Mouse (Mus musculus) lung, adult 18-20 months (tissue): ENCODE results near the gene Clmp.

Source experiments
- DNase-seq, 2 experiments: peaks; one replicate each; pipeline ENCODE4 v3.0.0; 2022; ENCODE audit warnings: mixed read lengths in 2 of 2

Gene Clmp

DNA sequence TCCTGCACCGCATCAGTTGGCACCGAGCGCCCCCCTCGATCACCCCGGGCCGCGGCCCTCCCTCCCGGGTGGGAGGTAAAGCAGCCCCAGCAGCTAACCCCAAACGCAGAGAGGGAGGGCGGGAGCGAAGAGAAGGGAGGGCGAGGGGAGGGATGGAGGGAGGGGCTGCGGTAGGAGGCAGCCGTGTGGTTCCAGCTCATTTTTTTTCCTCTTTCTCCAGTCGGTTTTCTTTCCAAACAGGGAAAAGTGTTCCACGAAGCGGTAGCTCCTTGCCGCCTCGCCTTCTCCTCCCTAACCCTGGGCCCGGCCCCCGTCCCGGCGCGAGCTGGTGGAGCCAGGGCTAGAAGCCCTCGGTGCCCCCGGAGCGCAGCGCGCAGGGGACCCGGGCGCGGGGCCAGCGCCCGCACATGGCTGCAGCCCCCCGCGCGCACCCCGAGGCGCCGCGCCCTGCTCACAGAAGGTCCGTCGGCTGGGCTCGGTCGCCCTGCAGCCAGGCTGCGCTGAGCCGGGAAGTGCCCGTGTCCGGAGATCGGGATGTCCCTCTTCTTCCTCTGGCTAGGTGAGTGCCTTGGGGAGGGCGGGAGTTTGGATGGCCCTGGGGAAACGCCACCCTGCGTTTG lies at the start of gene Clmp:
Gene Clmp, plus strand, starts transcription at position 162 of the 620 bp plus-strand sequence.
- no peak for DNase-seq

DNA sequence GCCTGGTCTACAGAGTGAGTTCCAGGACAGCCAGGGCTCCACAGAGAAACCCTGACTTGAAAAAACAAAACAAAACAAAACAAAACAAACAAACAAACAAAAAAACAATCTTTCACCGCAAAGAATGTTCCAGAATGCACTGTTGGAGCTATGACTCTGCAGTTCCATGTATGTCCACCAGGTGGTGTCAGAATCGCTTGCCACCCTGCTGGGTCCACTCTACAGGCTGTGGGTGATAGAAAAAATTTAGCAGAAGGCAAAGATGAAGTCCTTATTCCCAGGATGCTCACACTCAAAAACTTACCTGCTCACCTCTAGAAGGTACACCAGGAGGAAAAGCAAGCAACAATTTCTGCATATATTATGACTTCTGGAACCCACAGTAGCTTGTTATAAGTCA lies 49.7 kb upstream of the Clmp start:
- DNase-seq, result peak; percentile 43 to 44

DNA sequence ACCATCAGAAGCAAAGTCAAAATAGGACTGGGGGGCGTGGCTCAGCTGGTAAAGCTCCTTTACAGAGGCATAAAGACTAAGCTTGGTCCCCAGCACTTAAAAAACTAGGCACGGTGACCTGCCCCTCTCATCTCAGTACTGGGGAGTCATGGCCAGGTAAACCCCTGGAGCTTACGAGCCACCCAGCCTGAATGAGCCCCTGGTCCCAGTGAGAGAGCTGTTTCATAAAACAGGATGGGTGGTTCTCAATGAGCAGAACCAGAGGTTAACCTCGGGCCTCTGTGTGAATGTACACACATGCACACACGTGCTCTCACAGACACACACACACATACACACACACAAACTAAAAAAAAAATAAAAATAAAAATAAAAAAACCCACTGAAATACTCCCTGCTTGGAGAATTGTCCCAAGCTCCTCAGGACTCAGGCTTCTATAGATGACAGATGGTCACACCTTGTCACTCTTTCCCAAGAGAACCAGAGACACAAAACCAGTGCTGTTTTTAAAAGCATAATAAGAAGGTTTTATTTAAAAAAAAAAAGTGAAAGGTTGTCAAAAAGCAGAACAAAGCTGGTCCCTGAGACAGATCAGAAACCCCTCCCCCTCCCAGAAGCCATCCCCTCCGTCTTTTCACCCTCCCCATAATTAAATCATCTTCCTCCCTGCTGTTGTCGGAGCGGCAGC lies 47.9 kb upstream of the Clmp start:
- no peak for DNase-seq

DNA sequence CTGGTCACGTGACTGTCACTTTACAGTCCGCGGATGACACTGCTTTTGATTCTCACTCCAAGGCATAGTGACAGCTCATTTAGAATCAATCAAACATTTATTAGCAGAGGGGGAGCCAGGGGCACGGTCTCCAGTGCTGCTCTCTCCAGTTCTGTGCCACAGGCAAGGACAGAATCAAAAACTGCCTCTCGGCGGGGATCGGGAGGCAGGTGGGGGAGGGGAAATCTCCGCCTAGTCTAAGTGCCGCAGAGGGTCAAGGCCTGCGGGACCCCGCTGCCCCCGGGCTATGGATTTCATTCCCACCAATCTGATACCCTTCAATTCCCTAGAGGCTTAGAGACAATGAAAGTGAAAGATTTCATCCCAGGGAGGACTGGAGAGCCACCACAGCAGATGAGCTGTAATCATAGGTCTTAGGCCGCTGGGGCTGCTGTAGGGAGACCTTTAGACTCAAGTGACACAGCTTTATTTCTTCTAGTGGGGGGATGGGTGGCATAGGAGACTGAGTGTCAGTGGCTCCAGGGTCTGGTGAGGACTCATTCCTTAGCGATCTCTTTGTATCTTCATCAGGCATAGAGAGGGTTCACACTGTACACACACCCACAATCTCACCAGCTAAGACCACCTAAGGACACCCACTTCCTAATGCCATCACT lies 47.2 kb upstream of the Clmp start:
- no peak for DNase-seq

DNA sequence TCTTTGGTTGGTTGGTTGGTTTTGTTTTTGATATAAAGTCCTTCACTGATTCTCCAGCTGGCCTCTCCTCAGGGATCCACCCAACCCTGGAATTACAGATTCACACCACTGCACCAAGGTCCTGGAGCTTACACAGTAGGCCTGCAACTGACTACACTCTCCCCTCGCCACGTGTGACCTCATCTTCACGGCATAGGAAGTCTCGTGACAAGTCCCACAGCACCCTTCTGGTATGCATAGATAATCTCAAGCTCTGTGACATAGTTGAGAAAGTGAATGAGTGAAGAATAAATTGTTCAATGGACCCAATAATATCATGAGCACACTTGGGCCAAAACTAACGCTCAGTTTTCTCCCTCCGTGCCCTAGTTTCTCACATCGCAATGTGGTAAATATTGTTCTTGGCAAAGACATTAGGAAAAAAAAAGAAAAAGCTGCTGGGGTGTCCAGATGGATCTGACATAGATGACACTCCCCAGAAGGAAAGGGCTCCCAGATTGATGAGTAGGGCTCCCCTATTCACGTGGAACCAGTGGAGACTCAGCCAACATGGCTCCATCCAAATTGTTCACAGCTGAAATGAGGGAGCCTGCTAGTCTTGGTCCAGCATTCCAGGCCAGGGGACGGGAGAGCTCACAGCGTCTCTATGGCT lies 46.1 kb upstream of the Clmp start:
- no peak for DNase-seq

DNA sequence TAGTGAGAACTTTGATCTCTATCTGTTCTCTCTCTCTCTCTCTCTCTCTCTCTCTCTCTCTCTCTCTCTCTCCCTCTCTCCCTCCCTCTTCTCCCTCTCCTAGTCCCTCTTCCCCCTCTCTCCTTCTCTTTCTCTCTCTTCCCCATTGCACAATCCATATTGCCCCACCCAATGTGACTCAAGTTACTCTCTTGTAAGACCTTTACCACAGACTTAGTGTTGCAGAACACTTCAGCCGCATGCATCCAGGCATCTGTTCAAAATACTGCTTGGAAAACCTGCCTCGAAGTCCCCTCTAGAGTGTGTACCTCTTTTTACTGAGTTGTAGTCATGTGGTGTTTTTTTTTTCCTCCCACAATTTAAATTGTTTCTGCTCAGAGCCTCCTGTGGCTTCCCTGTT lies 44.4 kb upstream of the Clmp start:
- no peak for DNase-seq

DNA sequence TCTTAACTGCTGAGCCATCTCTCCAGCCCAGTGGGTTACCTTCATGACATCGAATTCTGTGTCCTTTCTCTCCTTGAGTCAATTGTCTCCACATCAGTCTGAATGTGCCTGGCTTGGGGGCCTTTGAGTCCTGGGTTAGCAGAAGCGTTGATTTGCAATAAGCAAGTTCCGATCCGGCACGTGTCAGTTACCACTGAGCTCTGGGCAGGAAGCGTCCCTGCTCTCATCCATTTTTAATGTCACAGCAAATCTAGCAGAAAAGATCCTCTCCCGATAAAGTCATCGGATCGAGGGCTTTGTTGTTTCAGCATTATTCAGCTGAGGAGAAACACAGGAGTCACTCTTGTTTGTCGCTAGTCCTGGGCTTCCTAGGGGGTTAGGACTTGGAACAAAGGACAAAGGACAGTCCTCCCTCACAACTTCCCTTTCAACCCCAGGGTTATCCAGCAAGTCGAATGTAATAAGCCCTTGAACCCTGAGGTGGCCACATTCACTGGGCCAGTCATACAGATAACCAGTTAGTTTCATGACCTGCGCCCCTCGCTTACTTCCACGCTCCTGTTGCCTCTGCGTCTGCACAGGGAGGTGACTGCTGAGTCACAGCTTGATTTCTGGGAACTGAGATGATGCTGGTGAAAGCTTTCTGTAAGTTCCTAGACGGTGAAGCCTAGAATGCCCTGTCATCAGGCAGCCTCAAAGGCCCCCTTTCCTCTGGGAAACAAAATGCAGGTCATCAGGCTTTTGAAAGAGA lies 43.1 kb upstream of the Clmp start:
- DNase-seq, result no peak

DNA sequence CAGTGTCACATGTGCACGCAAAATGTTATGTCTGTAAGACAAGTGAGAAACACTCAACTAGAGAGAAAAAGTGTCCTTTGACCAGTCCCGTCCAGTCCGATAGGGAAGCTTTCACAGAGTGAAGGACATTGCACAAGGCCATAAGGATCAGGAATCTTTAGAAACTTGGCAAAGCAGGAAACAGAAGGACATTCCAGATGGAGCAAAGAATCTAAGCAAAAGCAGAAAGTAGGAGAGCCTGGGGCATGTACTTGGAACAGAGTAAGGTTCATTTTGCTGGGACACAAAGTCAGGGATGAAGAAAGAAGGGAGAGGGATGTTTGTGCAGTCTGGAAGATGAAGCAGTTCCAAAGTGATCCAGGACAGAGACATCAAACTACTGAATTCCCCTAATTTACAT lies 36.3 kb upstream of the Clmp start:
- DNase-seq, result no peak

DNA sequence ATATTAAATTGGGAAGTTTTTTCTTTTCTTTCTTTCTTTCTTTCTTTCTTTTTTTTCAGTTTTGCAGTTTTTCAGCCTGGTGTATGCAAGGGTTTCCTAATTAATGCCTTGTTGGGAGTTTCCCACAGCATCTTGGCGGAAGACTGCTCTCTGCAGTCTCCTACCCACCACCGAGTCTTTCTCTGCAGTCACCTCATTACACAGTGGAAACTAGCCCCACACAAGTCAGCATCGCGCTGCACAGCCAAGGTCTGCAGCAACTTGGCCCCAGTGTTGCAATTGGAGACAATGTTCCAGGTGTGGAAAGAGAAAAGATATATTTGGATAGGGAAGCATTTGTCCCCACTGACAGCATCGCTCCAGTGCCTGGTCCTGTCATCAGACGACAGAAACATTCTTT lies 35.8 kb upstream of the Clmp start:
- peak in 1 of 2 experiments; percentile 37 for DNase-seq

DNA sequence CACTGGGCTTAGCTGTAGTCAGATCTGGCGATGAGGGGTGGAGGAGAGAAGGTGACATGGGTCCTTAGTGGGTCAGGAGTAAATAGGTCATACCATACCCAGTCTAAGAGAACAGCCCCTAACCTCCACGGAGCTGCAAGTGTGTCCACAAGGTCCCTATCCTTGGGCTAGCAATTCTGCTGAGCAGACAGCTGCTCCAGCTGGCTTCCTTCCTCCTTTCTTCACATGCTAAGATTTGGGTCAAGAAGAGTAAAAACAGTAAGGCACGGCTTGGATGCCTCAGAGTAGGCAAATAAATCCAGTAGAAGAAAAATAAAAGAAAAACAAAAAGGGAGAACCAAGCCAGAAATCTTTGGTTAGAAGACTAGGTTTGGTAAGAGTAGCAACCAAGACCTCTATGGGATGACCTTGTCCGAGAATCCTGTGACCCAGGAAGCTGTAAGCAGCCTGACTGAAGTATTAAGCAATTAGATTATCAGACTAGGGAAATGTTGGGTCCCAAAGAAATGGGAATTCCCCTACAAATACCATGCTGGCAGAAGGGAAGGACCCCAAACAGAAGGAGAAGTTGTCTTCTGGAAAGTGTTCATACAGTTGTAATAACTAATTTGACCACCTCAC lies 34.4 kb upstream of the Clmp start:
- no peak for DNase-seq

DNA sequence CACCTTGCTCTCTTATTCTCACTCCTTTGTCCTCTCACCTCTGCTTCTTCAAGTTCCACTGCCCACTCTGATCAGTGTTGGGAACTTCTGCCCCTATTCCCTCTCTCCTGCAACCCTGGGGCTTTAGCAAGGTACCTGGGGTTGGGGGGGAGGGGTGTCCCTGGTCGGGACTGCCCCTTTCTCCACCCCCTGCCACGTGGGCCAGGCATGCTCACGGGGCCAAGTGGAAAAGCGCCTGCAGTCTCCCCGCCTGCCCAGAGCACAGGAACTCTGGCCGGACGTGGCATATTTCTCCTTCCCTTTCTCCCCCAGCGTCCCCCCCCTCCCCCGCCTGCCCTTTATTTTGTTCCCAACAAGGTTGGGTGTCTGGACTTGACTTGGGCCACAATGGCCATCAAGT lies 33.0 kb upstream of the Clmp start:
- DNase-seq, result no peak

DNA sequence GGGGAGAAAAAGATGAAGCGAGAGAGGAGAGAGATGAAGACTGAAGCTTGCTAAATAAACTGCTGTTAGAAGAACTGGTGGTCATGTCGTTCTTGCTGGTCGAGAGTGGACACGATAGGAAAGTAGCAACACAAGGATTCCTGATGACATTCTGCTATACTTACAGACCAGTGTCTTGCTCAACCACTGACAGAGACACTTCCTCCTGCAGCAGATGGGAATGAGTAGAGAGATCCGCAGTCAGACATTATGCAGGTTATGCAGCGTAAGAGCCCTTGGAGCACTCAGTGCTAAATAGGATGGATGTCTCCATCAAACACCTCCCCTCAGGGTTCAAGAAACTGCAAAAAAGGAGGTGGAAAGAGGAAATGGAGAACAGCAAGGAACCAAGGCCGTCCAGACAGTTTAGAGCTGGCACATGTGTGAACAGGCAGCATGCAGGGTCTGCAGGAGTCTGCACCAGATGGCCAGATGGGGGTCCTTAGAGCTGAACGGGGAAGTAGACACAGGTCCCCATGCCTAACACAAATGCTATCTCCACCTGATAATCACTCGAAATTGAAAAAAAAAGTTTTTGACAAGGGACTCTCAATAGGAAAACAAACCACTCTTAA lies 19.5 kb upstream of the Clmp start:
- DNase-seq, result no peak

DNA sequence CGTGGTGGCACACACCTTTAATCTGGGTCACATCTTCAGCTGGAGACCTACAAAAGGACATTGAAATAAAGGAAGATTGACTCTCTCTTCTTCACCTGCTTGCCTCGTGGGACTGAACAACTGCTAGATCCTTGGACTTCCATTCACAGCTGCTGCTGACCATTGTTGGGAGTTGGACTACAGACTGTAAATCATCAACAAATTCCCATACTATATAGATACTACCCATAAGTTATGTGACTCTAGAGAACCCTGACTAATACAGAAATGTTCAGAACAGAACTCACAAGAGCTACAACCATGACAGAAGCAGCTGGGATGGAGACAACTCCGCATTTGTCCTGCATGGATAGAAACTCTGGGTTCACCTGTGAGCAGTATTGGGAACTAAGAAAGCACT lies 15.4 kb upstream of the Clmp start, which contains the start of gene Gm21915:
Gene Gm21915, plus strand, starts transcription at position 301 of the 400 bp plus-strand sequence.
- no peak for DNase-seq

DNA sequence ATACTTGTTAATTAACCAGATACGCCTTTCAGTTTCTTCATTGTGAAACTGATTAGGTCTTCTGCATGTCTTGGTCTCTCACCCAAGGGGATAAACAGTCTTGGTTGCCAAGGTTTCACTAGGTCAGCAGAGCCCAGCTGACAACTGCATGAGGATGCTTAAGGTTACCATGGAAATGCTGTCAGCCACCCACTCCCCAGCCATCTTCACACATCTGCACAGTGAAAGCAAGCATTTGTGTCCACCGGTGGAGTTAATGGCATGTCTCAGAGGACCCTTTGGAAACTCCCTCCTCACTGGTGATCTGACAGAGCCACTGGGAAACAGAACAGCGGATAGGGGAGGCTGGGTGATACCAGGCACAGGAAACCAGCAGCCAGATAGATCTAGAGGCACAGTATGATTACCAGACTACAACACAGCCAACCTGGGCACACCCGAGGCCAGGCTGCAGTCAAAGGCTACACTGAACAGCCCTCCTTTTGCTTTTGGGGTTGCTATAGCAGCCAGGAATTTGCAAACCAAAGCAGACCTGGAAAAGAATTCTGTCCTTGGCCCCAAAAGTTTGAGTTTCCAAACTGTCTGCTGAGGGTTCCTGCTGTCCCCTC lies 14.3 kb upstream of the Clmp start:
- no peak for DNase-seq

DNA sequence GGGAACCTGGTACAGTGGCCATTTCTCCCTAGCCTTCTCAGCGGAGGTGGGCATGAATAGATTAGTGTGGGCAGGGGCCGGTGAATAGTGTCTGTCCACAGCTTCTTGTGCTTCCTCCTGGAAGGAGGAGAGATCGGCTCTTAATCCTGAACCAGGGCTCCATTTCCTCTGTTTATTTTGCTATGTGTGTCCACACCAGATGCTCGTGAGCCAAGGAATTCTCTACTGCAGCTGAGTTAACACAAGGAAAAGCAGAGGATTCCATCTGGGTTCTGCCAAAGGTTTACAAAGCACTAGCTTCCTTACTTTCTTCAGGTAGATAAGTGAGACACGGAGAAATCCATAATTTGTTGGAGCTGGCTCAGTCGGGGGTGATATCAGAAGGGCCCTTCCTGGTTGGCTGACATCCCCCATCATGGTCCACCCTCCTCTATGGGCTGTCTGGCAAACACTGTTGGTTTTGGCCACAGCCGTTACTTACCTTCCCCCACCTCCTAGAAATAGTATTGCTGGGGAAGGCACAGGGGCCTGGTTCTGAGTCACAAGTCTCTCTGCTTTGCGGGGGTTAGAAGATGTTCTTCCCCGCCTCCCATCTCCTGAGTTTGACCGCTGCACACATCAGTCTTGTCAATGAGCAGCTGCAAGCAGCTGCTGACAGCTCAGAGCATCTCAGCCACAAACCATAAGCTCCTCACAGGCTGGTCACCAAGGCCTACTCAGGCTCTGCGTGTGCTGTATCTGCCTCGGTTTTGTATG lies 10.4 kb upstream of the Clmp start:
- DNase-seq, result no peak

DNA sequence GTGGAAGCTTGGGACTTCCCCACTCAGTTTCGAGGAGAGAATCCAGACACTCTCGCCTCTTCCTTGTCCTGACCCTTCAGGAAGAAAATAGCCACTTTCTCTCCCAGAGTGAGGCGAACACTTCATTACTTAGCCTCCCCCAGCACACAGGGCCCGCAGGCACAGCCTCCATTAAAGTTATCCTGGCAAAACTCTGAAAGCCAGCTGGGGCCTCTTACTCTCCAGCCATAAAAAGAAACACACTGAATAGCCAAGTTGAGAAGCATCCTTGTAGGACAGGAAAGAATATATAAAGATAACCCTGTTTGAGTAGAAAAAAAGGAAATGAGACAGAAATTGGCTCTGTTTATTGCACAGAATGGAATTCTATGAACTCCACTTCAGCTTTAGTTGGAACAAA lies 7.1 kb upstream of the Clmp start:
- DNase-seq, result no peak

DNA sequence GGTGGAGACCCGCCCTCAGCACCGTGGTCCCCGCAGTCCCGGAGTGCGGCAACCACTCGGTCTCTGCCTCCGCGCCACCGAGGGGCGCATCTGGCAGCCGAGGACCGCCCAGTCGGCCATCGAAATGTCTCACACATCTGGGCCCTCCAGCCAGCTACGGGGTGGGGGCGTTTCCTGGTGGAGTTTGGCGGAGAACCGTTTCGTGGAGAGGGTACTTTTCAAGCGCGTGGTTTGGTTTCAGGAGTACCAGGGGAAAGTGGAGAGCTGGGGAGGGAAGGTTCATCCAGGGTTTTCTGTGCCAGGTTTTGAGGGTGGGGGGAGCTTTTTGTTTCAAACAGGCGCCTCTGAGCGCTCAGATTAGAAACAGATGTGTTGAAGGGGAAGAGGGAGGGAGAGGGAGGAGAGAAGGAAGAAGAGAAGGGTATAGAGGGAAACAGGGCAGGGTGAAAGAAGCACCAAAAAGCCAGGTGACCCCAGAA lies 698 bp downstream of the Clmp start:
- DNase-seq, result no peak

DNA sequence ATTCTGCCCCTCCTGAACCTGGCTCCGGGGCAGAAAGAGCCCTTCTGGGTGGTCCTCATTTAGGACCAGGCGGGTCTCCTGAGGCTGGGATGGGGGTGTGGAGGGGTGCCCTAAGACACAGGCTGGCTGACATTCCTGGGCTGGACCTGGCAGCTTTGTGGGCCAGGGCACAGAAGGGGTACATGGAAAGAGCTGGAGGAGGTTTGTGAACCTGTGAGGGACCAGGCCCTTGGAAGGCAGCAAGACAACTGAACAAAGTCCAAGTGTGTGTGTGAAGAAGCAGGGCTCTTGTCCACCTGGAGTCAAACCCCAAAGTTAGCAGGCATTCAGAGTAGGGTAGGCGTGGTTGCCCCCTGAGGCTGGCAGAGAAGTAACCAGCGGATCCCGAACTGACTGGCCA lies 1.3 kb downstream of the Clmp start:
- DNase-seq, result no peak

DNA sequence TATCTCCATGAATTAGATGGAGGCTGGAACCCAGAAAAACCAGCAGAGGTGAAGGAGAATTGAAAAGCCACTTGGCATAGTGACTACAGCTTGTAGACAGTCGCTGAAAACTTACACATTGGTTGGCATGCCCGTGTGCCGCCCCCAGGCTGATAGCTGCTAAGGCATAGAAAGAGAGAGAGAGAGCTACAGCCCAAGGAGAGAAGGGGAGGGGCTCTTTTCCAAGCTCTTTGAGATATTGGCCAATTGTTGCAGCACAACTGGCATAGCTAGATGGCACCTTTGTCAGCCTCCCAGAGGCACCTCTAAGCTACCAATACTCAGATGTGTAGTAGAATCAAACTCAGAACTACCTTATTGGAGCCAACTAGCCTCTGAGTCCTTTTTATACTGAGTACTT lies 1.8 kb downstream of the Clmp start:
- no peak for DNase-seq

DNA sequence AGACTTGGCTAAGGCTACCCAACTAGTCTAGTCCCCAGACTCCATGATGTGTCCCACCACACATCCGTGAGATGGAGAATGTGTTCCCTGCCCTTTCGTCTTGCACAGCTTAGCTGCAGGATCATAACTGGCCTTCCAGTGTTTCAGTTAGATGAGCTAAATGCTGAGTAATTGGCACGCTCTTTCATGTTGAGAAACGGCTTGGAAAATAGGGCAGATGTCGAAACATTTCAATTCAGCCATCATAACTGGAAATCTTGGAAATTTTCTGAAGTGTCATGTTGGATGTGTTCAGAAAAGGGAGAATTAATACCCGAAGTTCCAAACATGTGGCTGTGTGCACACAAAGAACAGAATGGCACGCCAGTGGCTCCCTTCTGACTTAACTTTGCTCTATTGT lies 4.7 kb downstream of the Clmp start:
- DNase-seq, result peak in 1 of 2 experiments; percentile 35

DNA sequence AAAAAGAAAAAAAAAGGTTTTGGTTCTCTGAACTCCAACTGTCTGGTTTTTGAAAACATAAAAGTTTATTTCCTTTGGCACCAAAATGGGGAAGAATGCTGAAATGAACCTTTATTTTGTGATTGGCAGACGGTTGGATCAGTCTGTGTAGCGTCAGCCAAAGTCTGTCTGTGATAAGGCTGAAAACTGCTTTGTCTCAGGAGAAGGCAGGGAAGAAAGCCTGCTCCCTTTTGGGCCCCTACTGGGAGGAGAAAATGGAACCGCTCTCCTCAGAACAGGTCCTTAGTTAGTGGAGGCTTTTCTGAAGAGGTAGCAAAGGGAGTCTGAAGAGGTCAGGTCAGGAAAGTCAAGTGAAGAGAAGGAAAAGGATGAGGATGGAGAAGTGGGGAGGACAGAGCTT lies 7.3 kb downstream of the Clmp start:
- DNase-seq, result no peak
